Mouse (Mus musculus): ENCODE measurements around the gene Snapc3.

- TF ChIP-seq POLR2A (IDR thresholded peaks at IDR 0.05; ENCODE audit: borderline replicate concordance, extremely low read depth, insufficient read depth, insufficient read length, poor library complexity, severe bottlenecking), result no peak
- TF ChIP-seq CTCF (IDR thresholded peaks at IDR 0.05; ENCODE audit: borderline replicate concordance, extremely low read depth, insufficient read depth, insufficient read length), result no peak
These were observed 1.3 kb downstream of the Snapc3 start for GRCm38 (mm10) chr4:83418781-83419180.
